Mouse (Mus musculus): ENCODE data around the gene Wwp2. TPM values are rescaled to one million over a fixed set of nuclear protein-coding genes. Genes with fewer than 3 reads are reported as not detected.
"Not testable (repeated sequence)": the region's sequence is repeated elsewhere in the genome, so short reads cannot be mapped to it uniquely, and the experiment has no call there.

Gene Wwp2
- polyA plus RNA-seq, 1 experiment from 2014 or later = 39.0 TPM

- H3K4me2 ChIP-seq (ENCODE audit: low read length); H3K27me3 ChIP-seq (ENCODE audit: control insufficient read depth, insufficient read depth, low read depth, low read length); H3K4me1 ChIP-seq (ENCODE audit: control insufficient read depth, insufficient read depth, low read length); H3K9ac ChIP-seq (ENCODE audit: low read depth, low read length); H3K9me3 ChIP-seq (replicated peaks; ENCODE audit: control insufficient read depth, low read length, poor library complexity, severe bottlenecking); H3K27ac ChIP-seq (ENCODE audit: low read length); ATAC-seq; H3K4me3 ChIP-seq (ENCODE audit: low read depth, low read length); H3K36me3 ChIP-seq (ENCODE audit: control insufficient read depth, insufficient read depth, low read length): not testable (repeated sequence)
- WGBS = 89% methylated on average over 7 of the region's 7 CpGs
Measured at GRCm38 (mm10) chr8:107476786-107477185, 40.6 kb downstream of the Wwp2 start.

- no peak for ATAC-seq
- Histone ChIP-seq H3K4me3 (ENCODE audit: low read depth, low read length) (no peak overlapping the region), H3K9me3 (replicated peaks; ENCODE audit: control insufficient read depth, low read length, poor library complexity, severe bottlenecking) (no peaks in the 10 kb centered on the region), H3K36me3 (ENCODE audit: control insufficient read depth, insufficient read depth, low read length) (peaks cover 7% of the 10 kb centered on the region), H3K9ac (ENCODE audit: low read depth, low read length) (no peak overlapping the region), H3K27ac (ENCODE audit: low read length) (no peak overlapping the region), H3K4me2 (ENCODE audit: low read length) (no peak overlapping the region), H3K27me3 (ENCODE audit: control insufficient read depth, insufficient read depth, low read depth, low read length) (no peaks in the 10 kb centered on the region), H3K4me1 (ENCODE audit: control insufficient read depth, insufficient read depth, low read length) (no peaks in the 10 kb centered on the region)
- WGBS = 87% methylated on average over 6 of the region's 6 CpGs
Measured at GRCm38 (mm10) chr8:107478728-107479127, 42.6 kb downstream of the Wwp2 start.

GRCm38 (mm10) chr8:107480436-107480835 is 44.3 kb downstream of the Wwp2 start:
- WGBS = 95% methylated on average over 4 of the region's 4 CpGs
- H3K36me3 ChIP-seq (ENCODE audit: control insufficient read depth, insufficient read depth, low read length) = peaks cover 5% of the 10 kb centered on the region
- H3K27ac ChIP-seq (ENCODE audit: low read length) = no peak overlapping the region
- H3K4me3 ChIP-seq (ENCODE audit: low read depth, low read length) = no peak overlapping the region
- H3K9me3 ChIP-seq (replicated peaks; ENCODE audit: control insufficient read depth, low read length, poor library complexity, severe bottlenecking) = no peaks in the 10 kb centered on the region
- no peaks in the 10 kb centered on the region for H3K4me1 ChIP-seq (ENCODE audit: control insufficient read depth, insufficient read depth, low read length)
- no peak for ATAC-seq
- H3K4me2 ChIP-seq (ENCODE audit: low read length) = no peak overlapping the region
- H3K9ac ChIP-seq (ENCODE audit: low read depth, low read length) = no peak overlapping the region
- H3K27me3 ChIP-seq (ENCODE audit: control insufficient read depth, insufficient read depth, low read depth, low read length) = no peaks in the 10 kb centered on the region

GRCm38 (mm10) chr8:107483250-107483649 is 47.1 kb downstream of the Wwp2 start:
- H3K9ac ChIP-seq (ENCODE audit: low read depth, low read length) = no peak overlapping the region
- 84% methylated on average over 8 of the region's 8 CpGs for WGBS
- no peaks in the 10 kb centered on the region for H3K27me3 ChIP-seq (ENCODE audit: control insufficient read depth, insufficient read depth, low read depth, low read length)
- H3K4me1 ChIP-seq (ENCODE audit: control insufficient read depth, insufficient read depth, low read length) = no peaks in the 10 kb centered on the region
- H3K36me3 ChIP-seq (ENCODE audit: control insufficient read depth, insufficient read depth, low read length) = peaks cover 3% of the 10 kb centered on the region; the same call in 1 of the 2 replicates
- no peaks in the 10 kb centered on the region for H3K9me3 ChIP-seq (replicated peaks; ENCODE audit: control insufficient read depth, low read length, poor library complexity, severe bottlenecking)
- H3K27ac ChIP-seq (ENCODE audit: low read length) = no peak overlapping the region
- ATAC-seq = no peak
- H3K4me2 ChIP-seq (ENCODE audit: low read length) = no peak overlapping the region
- no peak overlapping the region for H3K4me3 ChIP-seq (ENCODE audit: low read depth, low read length)

GRCm38 (mm10) chr8:107484956-107485355 is 48.8 kb downstream of the Wwp2 start:
- no peaks in the 10 kb centered on the region for H3K4me1 ChIP-seq (ENCODE audit: control insufficient read depth, insufficient read depth, low read length)
- H3K9ac ChIP-seq (ENCODE audit: low read depth, low read length) = no peak overlapping the region
- no peaks in the 10 kb centered on the region for H3K27me3 ChIP-seq (ENCODE audit: control insufficient read depth, insufficient read depth, low read depth, low read length)
- no peak overlapping the region for H3K27ac ChIP-seq (ENCODE audit: low read length)
- H3K36me3 ChIP-seq (ENCODE audit: control insufficient read depth, insufficient read depth, low read length) = peaks cover 3% of the 10 kb centered on the region; the same call in 1 of the 2 replicates
- H3K9me3 ChIP-seq (replicated peaks; ENCODE audit: control insufficient read depth, low read length, poor library complexity, severe bottlenecking) = no peaks in the 10 kb centered on the region
- no peak for ATAC-seq
- H3K4me2 ChIP-seq (ENCODE audit: low read length) = no peak overlapping the region
- no peak overlapping the region for H3K4me3 ChIP-seq (ENCODE audit: low read depth, low read length)

- H3K36me3 ChIP-seq (ENCODE audit: control insufficient read depth, insufficient read depth, low read length) = no peaks in the 10 kb centered on the region; the same call in 1 of the 2 replicates
- 89% methylated on average over 4 of the region's 4 CpGs for WGBS
Measured at GRCm38 (mm10) chr8:107488551-107488950, 52.4 kb downstream of the Wwp2 start.

GRCm38 (mm10) chr8:107489086-107489485 is 52.9 kb downstream of the Wwp2 start:
- WGBS = 87% methylated on average over 4 of the region's 4 CpGs
- H3K4me1 ChIP-seq (ENCODE audit: control insufficient read depth, insufficient read depth, low read length) = no peaks in the 10 kb centered on the region
- H3K9me3 ChIP-seq (replicated peaks; ENCODE audit: control insufficient read depth, low read length, poor library complexity, severe bottlenecking) = no peaks in the 10 kb centered on the region
- H3K27me3 ChIP-seq (ENCODE audit: control insufficient read depth, insufficient read depth, low read depth, low read length) = no peaks in the 10 kb centered on the region
- no peak overlapping the region for H3K4me2 ChIP-seq (ENCODE audit: low read length)
- H3K27ac ChIP-seq (ENCODE audit: low read length) = no peak overlapping the region
- no peak for ATAC-seq
- no peak overlapping the region for H3K4me3 ChIP-seq (ENCODE audit: low read depth, low read length)
- no peak overlapping the region for H3K9ac ChIP-seq (ENCODE audit: low read depth, low read length)
- H3K36me3 ChIP-seq (ENCODE audit: control insufficient read depth, insufficient read depth, low read length) = no peaks in the 10 kb centered on the region

More at GRCm38 (mm10) chr8:107488551-107488950, 52.4 kb downstream of the Wwp2 start:
- Histone ChIP-seq H3K9ac (ENCODE audit: low read depth, low read length) (no peak overlapping the region), H3K27ac (ENCODE audit: low read length) (no peak overlapping the region), H3K4me2 (ENCODE audit: low read length) (no peak overlapping the region), H3K4me3 (ENCODE audit: low read depth, low read length) (no peak overlapping the region), H3K9me3 (replicated peaks; ENCODE audit: control insufficient read depth, low read length, poor library complexity, severe bottlenecking) (no peaks in the 10 kb centered on the region), H3K4me1 (ENCODE audit: control insufficient read depth, insufficient read depth, low read length) (no peaks in the 10 kb centered on the region), H3K27me3 (ENCODE audit: control insufficient read depth, insufficient read depth, low read depth, low read length) (no peaks in the 10 kb centered on the region)
- no peak for ATAC-seq

GRCm38 (mm10) chr8:107489921-107490320 is 53.8 kb downstream of the Wwp2 start:
- Histone ChIP-seq H3K27me3 (ENCODE audit: control insufficient read depth, insufficient read depth, low read depth, low read length) (no peaks in the 10 kb centered on the region), H3K4me3 (ENCODE audit: low read depth, low read length) (no peak overlapping the region), H3K4me1 (ENCODE audit: control insufficient read depth, insufficient read depth, low read length) (no peaks in the 10 kb centered on the region), H3K36me3 (ENCODE audit: control insufficient read depth, insufficient read depth, low read length) (no peaks in the 10 kb centered on the region), H3K9ac (ENCODE audit: low read depth, low read length) (no peak overlapping the region), H3K27ac (ENCODE audit: low read length) (no peak overlapping the region), H3K9me3 (replicated peaks; ENCODE audit: control insufficient read depth, low read length, poor library complexity, severe bottlenecking) (no peaks in the 10 kb centered on the region), H3K4me2 (ENCODE audit: low read length) (no peak overlapping the region)
- no peak for ATAC-seq
- 45% methylated on average over 5 of the region's 5 CpGs for WGBS

GRCm38 (mm10) chr8:107490649-107491048 is 54.5 kb downstream of the Wwp2 start:
- WGBS = 92% methylated on average over 2 of the region's 2 CpGs
- H3K36me3 ChIP-seq (ENCODE audit: control insufficient read depth, insufficient read depth, low read length) = no peaks in the 10 kb centered on the region
- H3K4me2 ChIP-seq (ENCODE audit: low read length) = no peak overlapping the region
- H3K27me3 ChIP-seq (ENCODE audit: control insufficient read depth, insufficient read depth, low read depth, low read length) = no peaks in the 10 kb centered on the region
- no peak for ATAC-seq
- no peaks in the 10 kb centered on the region for H3K4me1 ChIP-seq (ENCODE audit: control insufficient read depth, insufficient read depth, low read length)
- H3K27ac ChIP-seq (ENCODE audit: low read length) = no peak overlapping the region
- no peaks in the 10 kb centered on the region for H3K9me3 ChIP-seq (replicated peaks; ENCODE audit: control insufficient read depth, low read length, poor library complexity, severe bottlenecking)
- no peak overlapping the region for H3K4me3 ChIP-seq (ENCODE audit: low read depth, low read length)
- no peak overlapping the region for H3K9ac ChIP-seq (ENCODE audit: low read depth, low read length)

Data from midbrain, embryonic 16.5 days (tissue).